Mouse (Mus musculus) CD4-positive, CD25-positive, alpha-beta regulatory T cell, adult 2 months (primary cell): ENCODE measurements around the gene Gm13278.
"Not testable (repeated sequence)": the region's sequence is repeated elsewhere in the genome, so short reads cannot be mapped to it uniquely, and the experiment has no call there.

Source experiments
- DNase-seq: peaks from one replicate; pipeline ENCODE4 v3.0.0-alpha.2; 2012; ENCODE audit warnings: low read depth, low spot score

The Gm13278 gene

DNA sequence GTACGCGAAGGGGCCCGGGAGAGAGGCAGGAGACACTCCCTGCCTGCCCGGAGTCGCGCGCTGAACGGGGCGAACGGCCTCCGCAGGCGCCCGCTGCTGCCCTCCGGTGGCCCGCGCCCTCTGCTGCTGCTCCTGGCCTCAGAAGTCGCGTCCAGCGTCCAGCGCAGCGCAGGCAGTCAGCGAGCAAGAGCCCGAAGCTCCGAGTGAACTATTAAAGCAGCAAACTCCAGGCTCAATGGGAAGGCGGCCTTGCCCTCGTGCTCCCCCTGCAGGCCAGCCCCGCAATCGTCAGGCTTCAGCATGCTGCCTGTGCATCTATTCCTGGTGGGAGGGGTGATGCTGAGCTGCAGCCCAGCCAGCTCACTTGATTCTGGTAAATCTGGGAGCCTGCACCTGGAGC is at the start of gene Gm13278:
TSS of gene Gm13278 (plus strand) at position 301 of the 400 bp plus-strand sequence.
- DNase-seq = not testable (repeated sequence)

- DNase-seq = peak; percentile 33
Observed at GRCm38 (mm10) chr4:88742771-88743371, 48.5 kb upstream of the Gm13278 start.

- peak; percentile 45 for DNase-seq
Observed at GRCm38 (mm10) chr4:88744207-88744606, 47.1 kb upstream of the Gm13278 start.

DNA sequence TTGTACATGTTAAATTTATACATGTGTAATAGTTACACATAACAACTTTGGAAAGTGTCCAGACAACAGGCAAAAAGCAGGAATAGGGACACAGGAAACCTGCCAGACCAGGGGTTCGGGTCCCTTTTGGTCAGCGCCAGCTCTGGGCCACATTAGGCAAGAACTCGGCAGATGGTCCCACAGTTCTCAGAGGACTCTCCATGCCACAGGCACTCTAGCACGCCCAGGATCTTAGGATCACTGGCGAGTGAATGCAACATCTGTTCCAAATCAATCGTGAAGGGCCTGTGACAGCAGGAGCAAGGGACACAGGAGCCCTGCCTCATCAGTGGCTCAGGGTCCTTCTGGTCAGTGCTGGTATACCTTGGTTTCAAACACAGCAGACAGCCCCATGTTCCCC is 41.4 kb upstream of the Gm13278 start:
- no peak for DNase-seq

- DNase-seq = not testable (repeated sequence)
Observed at GRCm38 (mm10) chr4:88754818-88755340, 36.5 kb upstream of the Gm13278 start, which contains the start of gene Gm13271. Gene Gm13271, plus strand, starts transcription at chr4:88754868.

DNA sequence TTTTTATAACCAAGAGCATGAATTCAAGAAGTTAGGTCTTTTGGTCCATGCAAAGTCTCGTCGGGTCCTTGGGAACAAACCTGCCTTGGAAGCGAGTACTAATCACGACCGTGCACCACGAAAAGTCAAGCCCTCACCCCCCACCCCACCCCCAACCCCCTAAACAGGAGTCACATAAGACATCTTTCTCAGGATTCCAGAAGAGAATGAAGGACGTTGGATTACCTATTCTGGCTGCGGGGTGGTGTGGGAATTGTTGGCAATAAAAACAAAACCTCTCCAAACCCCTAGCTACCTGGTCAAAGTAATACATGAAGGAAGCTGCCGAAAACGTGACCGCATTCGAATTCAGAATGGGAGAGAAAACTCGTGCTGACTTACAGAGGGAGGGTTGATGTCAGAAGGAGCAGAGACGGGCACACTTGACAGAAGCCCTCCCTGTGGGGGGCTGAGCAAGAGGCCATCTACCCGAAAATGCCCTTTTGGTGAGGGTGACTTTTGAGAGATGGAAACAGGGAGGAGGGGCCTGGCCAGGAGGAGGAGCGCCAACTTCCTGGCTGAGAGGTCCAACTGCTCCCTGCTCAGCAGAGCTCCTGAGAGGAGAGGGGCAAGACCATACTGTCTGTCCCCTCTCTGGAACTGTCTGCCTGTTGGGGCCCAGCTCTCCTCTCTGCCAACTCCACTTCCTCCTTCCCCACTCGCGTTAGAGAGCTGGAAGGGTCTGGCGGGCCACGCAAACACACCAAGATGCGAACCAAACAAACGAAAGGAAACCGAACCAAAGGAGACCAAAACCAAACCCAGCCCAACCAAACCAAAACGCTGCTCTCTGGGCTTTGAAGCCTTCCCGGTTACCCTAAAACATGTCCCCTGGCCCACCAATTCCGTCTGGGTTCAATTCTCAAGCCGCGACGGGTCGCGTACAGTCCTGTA is 34.5 kb upstream of the Gm13278 start:
- peak; percentile 56 for DNase-seq

- DNase-seq = peak; percentile 92
Observed at GRCm38 (mm10) chr4:88757628-88758031, 33.7 kb upstream of the Gm13278 start.

- not testable (repeated sequence) for DNase-seq
Observed at GRCm38 (mm10) chr4:88758751-88759150, 32.6 kb upstream of the Gm13278 start.

DNA sequence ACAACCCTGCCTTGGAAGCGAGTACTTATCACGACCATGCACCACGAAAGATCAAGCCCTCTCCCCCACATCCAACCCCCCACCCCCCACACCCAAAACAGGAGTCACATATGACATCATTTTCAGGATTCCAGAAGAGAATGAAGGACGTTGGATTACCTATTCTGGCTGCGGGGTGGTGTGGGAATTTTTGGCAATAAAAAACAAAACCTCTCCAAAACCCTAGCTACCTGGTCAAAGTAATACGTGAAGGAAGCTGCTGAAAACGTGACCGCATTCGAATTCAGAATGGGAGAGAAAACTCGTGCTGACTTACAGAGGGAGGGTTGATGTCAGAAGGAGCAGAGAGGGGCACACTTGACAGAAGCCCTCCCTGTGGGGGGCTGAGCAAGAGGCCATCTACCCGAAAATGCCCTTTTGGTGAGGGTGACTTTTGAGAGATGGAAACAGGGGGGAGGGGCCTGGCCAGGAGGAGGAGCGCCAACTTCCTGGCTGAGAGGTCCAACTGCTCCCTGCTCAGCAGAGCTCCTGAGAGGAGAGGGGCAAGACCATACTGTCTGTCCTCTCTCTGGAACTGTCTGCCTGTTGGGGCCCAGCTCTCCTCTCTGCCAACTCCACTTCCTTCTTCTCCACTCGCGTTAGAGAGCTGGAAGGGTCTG is 31.6 kb upstream of the Gm13278 start, which contains the start of gene Gm13283:
TSS of gene Gm13283 (plus strand) at position 510 of the 659 bp plus-strand sequence.
- not testable (repeated sequence) for DNase-seq

DNA sequence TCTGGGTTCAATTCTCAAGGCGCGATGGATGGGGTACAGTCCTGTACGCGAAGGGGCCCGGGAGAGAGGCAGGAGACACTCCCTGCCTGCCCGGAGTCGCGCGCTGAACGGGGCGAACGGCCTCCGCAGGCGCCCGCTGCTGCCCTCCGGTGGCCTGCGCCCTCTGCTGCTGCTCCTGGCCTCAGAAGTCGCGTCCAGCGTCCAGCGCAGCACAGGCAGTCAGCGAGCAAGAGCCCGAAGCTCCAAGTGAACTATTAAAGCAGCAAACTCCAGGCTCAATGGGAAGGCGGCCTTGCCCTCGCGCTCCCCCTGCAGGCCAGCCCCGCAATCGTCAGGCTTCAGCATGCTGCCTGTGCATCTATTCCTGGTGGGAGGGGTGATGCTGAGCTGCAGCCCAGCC is 30.9 kb upstream of the Gm13278 start:
- peak; percentile 85 for DNase-seq

GRCm38 (mm10) chr4:88761776-88762175 is 29.6 kb upstream of the Gm13278 start:
- DNase-seq = not testable (repeated sequence)

DNA sequence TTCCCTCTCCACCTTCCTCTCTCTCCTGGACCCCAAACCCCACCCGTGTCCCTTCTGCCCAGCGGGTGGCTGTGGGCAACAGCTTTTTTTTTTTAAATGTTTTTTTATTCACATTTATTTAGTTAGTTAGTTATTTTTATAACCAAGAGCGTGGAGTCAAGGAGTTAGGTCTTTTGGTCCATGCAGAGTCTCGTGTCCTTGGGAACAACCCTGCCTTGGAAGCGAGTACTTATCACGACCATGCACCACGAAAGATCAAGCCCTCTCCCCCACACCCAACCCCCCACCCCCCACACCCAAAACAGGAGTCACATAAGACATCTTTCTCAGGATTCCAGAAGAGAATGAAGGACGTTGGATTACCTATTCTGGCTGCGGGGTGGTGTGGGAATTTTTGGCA is 29.0 kb upstream of the Gm13278 start:
- not testable (repeated sequence) for DNase-seq

DNA sequence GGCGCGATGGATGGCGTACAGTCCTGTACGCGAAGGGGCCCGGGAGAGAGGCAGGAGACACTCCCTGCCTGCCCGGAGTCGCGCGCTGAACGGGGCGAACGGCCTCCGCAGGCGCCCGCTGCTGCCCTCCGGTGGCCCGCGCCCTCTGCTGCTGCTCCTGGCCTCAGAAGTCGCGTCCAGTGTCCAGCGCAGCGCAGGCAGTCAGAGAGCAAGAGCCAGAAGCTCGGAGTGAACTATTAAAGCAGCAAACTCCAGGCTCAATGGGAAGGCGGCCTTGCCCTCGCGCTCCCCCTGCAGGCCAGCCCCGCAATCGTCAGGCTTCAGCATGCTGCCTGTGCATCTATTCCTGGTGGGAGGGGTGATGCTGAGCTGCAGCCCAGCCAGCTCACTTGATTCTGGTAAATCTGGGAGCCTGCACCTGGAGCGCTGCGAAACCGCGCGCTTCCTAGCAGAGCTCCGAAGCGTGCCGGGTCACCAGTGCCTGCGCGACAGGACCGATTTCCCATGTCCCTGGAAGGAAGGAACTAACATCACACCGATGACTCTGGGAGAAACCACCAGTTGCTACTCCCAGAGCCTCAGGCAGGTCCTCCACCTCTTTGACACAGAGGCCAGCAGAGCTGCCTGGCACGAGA is 27.8 kb upstream of the Gm13278 start:
- DNase-seq = peak; percentile 70

GRCm38 (mm10) chr4:88773534-88773933 is 17.8 kb upstream of the Gm13278 start, which contains the start of gene Gm13290:
Gene Gm13290, plus strand, starts transcription at chr4:88773834.
- DNase-seq = not testable (repeated sequence)

- DNase-seq = not testable (repeated sequence)
Observed at GRCm38 (mm10) chr4:88776622-88777021, 14.7 kb upstream of the Gm13278 start, which contains the start of gene Gm13289. Gene Gm13289, plus strand, starts transcription at chr4:88776922.

GRCm38 (mm10) chr4:88779550-88779949 is 11.8 kb upstream of the Gm13278 start, which contains the start of gene Gm13272:
Gene Gm13272, plus strand, starts transcription at chr4:88779850.
- not testable (repeated sequence) for DNase-seq

DNA sequence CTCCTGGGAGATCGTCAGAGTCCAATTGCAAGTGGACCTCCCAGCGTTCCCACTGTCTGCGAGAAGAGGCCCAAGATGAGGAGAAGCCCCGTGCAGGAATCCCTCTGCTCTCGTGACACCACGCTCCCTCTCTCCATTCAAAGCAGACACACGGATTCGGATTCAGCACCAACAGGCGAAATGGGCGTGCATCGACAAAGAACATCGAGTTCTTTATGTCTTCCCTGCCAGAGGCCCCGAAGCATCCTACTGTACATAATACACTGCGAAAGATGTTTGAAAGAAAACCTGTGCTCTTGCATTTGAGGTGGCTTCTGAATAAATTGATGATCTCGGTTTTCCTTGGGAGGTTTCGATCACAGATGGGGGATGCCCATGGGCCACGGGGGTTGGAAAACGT is 11.0 kb upstream of the Gm13278 start:
- DNase-seq = not testable (repeated sequence)

- not testable (repeated sequence) for DNase-seq
Observed at GRCm38 (mm10) chr4:88781831-88782230, 9.5 kb upstream of the Gm13278 start, which contains the start of gene Ifnz. Gene Ifnz, plus strand, starts transcription at chr4:88782131.

DNA sequence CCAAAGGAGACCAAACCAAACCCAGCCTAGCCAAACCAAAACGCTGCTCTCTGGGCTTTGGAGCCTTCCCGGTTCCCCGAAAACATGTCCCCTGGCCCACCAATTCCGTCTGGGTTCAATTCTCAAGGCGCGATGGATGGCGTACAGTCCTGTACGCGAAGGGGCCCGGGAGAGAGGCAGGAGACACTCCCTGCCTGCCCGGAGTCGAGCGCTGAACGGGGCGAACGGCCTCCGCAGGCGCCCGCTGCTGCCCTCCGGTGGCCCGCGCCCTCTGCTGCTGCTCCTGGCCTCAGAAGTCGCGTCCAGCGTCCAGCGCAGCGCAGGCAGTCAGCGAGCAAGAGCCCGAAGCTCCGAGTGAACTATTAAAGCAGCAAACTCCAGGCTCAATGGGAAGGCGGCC is 9.0 kb upstream of the Gm13278 start:
- not testable (repeated sequence) for DNase-seq

DNA sequence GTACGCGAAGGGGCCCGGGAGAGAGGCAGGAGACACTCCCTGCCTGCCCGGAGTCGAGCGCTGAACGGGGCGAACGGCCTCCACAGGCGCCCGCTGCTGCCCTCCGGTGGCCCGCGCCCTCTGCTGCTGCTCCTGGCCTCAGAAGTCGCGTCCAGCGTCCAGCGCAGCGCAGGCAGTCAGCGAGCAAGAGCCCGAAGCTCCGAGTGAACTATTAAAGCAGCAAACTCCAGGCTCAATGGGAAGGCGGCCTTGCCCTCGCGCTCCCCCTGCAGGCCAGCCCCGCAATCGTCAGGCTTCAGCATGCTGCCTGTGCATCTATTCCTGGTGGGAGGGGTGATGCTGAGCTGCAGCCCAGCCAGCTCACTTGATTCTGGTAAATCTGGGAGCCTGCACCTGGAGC is 5.9 kb upstream of the Gm13278 start, which contains the start of gene Gm13276:
TSS of gene Gm13276 (plus strand) at position 301 of the 400 bp plus-strand sequence.
- not testable (repeated sequence) for DNase-seq

DNA sequence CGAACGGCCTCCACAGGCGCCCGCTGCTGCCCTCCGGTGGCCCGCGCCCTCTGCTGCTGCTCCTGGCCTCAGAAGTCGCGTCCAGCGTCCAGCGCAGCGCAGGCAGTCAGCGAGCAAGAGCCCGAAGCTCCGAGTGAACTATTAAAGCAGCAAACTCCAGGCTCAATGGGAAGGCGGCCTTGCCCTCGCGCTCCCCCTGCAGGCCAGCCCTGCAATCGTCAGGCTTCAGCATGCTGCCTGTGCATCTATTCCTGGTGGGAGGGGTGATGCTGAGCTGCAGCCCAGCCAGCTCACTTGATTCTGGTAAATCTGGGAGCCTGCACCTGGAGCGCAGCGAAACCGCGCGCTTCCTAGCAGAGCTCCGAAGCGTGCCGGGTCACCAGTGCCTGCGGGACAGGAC is 2.9 kb upstream of the Gm13278 start, which contains the start of gene Gm13277:
TSS of gene Gm13277 (plus strand) at position 231 of the 400 bp plus-strand sequence.
- DNase-seq = not testable (repeated sequence)
